ENCODE assay signal across 25 mouse cellular contexts in the genomic region with DNA sequence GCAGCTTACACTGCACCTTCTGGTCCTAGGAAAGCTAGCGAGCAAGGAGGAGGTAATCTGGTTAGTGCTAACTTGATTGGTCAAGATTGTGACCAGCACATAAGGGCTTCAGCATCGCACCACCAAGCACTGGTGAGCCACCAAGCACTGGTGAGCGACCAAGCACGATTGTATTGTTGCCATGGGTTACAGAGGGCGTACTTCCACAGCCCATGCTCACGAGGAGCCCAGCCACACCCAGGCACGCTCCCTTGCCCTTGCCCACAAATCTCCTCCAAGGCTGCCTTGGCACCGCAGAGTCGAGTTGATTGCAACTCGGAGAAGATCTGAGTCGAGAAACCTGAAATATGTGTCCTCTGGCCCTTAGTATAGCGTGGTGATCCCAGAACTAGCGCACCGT. TPM values are rescaled to one million over a fixed set of nuclear protein-coding genes. Genes with fewer than 3 reads are reported as not detected.
A peak's percentile ranks its signal among the peaks of the same experiment; 100 is the strongest.
DNase-seq lines count a peak whose midpoint lies in the region; ATAC-seq and TF ChIP-seq lines count a peak whose summit lies in the region.
"Had no signal": no experiment of that assay in that cellular context is flagged by ENCODE, and none has a peak within 500 bp of the region (broad histone marks: within the 10 kb centered on the region; RNA-seq: fewer than 3 reads in every experiment).

No protein-coding gene starts in this region.

- peak; percentile 14 for DNase-seq in hindbrain, postnatal 0 days (ENCODE audit: low spot score)
- no peak for DNase-seq in hindbrain, embryonic 14.5 days (ENCODE audit: low spot score)
- peak; percentile 26 for DNase-seq in R1 (ENCODE audit: low read depth, low spot score)
- DNase-seq in splenic B cell, adult 2 months (ENCODE audit: low read depth, low spot score): peak; percentile 78
- no peak for DNase-seq in heart, postnatal 4 days
- DNase-seq: adrenal gland, adult 8-10 months; cerebellum, adult 2 months; cerebellum, postnatal 36 days; gastrocnemius, postnatal 14 days; heart, postnatal 14 days; kidney, postnatal 36 days; right cerebral cortex, adult 18-20 months; spleen, adult 18-20 months had no signal

- no peak for ATAC-seq in hindbrain, postnatal 0 days
- no peak for ATAC-seq in hindbrain, embryonic 14.5 days (ENCODE audit: low FRiP score)
- ATAC-seq in megakaryocyte, adult 5-6 weeks (ENCODE audit: poor library complexity, severe bottlenecking): no peak
- ATAC-seq: forebrain, embryonic 14.5 days; intestine, postnatal 0 days had no signal

- no peaks in the 10 kb centered on the region for H3K36me3 ChIP-seq in hindbrain, postnatal 0 days (ENCODE audit: insufficient read depth, low read length)
- no peaks in the 10 kb centered on the region for H3K36me3 ChIP-seq in hindbrain, embryonic 14.5 days (replicated peaks; ENCODE audit: control insufficient read depth, insufficient read depth)
- no peaks in the 10 kb centered on the region for H3K36me3 ChIP-seq in megakaryocyte, embryonic 14.5 days (replicated peaks; ENCODE audit: low read length)
- H3K36me3 ChIP-seq in splenic B cell, adult 2 months (ENCODE audit: control insufficient read depth, insufficient read depth, low read length, poor library complexity, severe bottlenecking): no peaks in the 10 kb centered on the region
- H3K36me3 ChIP-seq: embryonic facial prominence, embryonic 12.5 days; hindbrain, embryonic 12.5 days; limb, embryonic 13.5 days; lung, embryonic 15.5 days; midbrain, embryonic 12.5 days; neural tube, embryonic 13.5 days had no signal

- H3K4me1 ChIP-seq in hindbrain, postnatal 0 days (ENCODE audit: insufficient read depth, low read length): no peaks in the 10 kb centered on the region
- H3K4me1 ChIP-seq in hindbrain, embryonic 14.5 days (replicated peaks; ENCODE audit: control insufficient read depth, insufficient read depth, low read length): peaks cover 7% of the 10 kb centered on the region; the same call in 1 of the 2 replicates
- H3K4me1 ChIP-seq in megakaryocyte, embryonic 14.5 days: no peaks in the 10 kb centered on the region
- H3K4me1 ChIP-seq: embryonic facial prominence, embryonic 12.5 days; limb, embryonic 13.5 days; lung, embryonic 15.5 days had no signal

- no peak overlapping the region for H3K4me3 ChIP-seq in hindbrain, postnatal 0 days (ENCODE audit: low read length)
- no peak overlapping the region for H3K4me3 ChIP-seq in hindbrain, embryonic 14.5 days (replicated peaks; ENCODE audit: low read length)
- H3K4me3 ChIP-seq in megakaryocyte, embryonic 14.5 days (replicated peaks): peak overlapping the region; percentile 33
- H3K4me3 ChIP-seq: embryonic facial prominence, embryonic 12.5 days; hindbrain, embryonic 12.5 days; limb, embryonic 13.5 days; lung, embryonic 15.5 days; midbrain, embryonic 12.5 days; neural tube, embryonic 13.5 days had no signal

- H3K4me2 ChIP-seq in hindbrain, postnatal 0 days (ENCODE audit: low read depth, low read length): no peak overlapping the region
- no peak overlapping the region for H3K4me2 ChIP-seq in hindbrain, embryonic 14.5 days (replicated peaks)
- H3K4me2 ChIP-seq: embryonic facial prominence, embryonic 12.5 days; hindbrain, embryonic 12.5 days; limb, embryonic 13.5 days; liver, embryonic 11.5 days; lung, embryonic 15.5 days; midbrain, embryonic 12.5 days; neural tube, embryonic 13.5 days had no signal

- TF ChIP-seq CTCF in hindbrain, postnatal 0 days (IDR thresholded peaks at IDR 0.05; ENCODE audit: low read depth): no peak

- no peaks in the 10 kb centered on the region for H3K9me3 ChIP-seq in hindbrain, postnatal 0 days (ENCODE audit: low read length)
- H3K9me3 ChIP-seq in hindbrain, embryonic 14.5 days (ENCODE audit: control insufficient read depth, low read length): no peaks in the 10 kb centered on the region
- H3K9me3 ChIP-seq in megakaryocyte, embryonic 14.5 days: peaks cover 18% of the 10 kb centered on the region
- H3K9me3 ChIP-seq: embryonic facial prominence, embryonic 12.5 days; hindbrain, embryonic 12.5 days; limb, embryonic 13.5 days; lung, embryonic 15.5 days; midbrain, embryonic 12.5 days; neural tube, embryonic 13.5 days had no signal

- no peaks in the 10 kb centered on the region for H3K27me3 ChIP-seq in hindbrain, postnatal 0 days (ENCODE audit: insufficient read depth, low read length)
- H3K27me3 ChIP-seq in hindbrain, embryonic 14.5 days (ENCODE audit: control insufficient read depth, insufficient read depth, low read length): no peaks in the 10 kb centered on the region
- no peaks in the 10 kb centered on the region for H3K27me3 ChIP-seq in megakaryocyte, embryonic 14.5 days (replicated peaks)
- H3K27me3 ChIP-seq in splenic B cell, adult 2 months (ENCODE audit: control insufficient read depth, insufficient read depth, low read length, poor library complexity, severe bottlenecking): no peaks in the 10 kb centered on the region
- H3K27me3 ChIP-seq: embryonic facial prominence, embryonic 12.5 days; hindbrain, embryonic 12.5 days; limb, embryonic 13.5 days; lung, embryonic 15.5 days; midbrain, embryonic 12.5 days; neural tube, embryonic 13.5 days had no signal

- H3K9ac ChIP-seq in hindbrain, postnatal 0 days (replicated peaks; ENCODE audit: low read length): no peak overlapping the region
- no peak overlapping the region for H3K9ac ChIP-seq in hindbrain, embryonic 14.5 days
- H3K9ac ChIP-seq: embryonic facial prominence, embryonic 12.5 days; hindbrain, embryonic 12.5 days; limb, embryonic 13.5 days; lung, embryonic 15.5 days; midbrain, embryonic 12.5 days; neural tube, embryonic 13.5 days had no signal

- H3K27ac ChIP-seq in hindbrain, postnatal 0 days: no peak overlapping the region
- H3K27ac ChIP-seq in hindbrain, embryonic 14.5 days: no peak overlapping the region
- H3K27ac ChIP-seq: embryonic facial prominence, embryonic 12.5 days; hindbrain, embryonic 12.5 days; limb, embryonic 13.5 days; lung, embryonic 15.5 days; midbrain, embryonic 12.5 days; neural tube, embryonic 13.5 days had no signal

- 76% methylated on average over 14 of the region's 14 CpGs for WGBS in hindbrain, postnatal 0 days
- WGBS in hindbrain, embryonic 14.5 days: 82% methylated on average over 14 of the region's 14 CpGs

RNA-seq across cellular contexts. Expression of a gene that starts 22.0 kb away (rescaled TPM):
- 60.4 and 76.9 TPM in 2 replicates for total RNA-seq in hindbrain, postnatal 0 days (2014; rRNA removed)
- 20.2 and 22.4 TPM in 2 replicates for polyA plus RNA-seq in hindbrain, postnatal 0 days (2015; fragmentation: Nextera tagmentation; extraction: Ambion mirVana)
- 38.1 and 44.4 TPM in 2 replicates for polyA plus RNA-seq in hindbrain, embryonic 14.5 days (2014; fragmentation: Nextera tagmentation; extraction: Ambion mirVana)
- 0.41 TPM in 1 of 2 replicates, not detected in the other for polyA plus RNA-seq in megakaryocyte, embryonic 14.5 days (2012; ENCODE audit: insufficient read depth, low replicate concordance)
- total RNA-seq in megakaryocyte, adult 5-6 weeks (2015): not detected in 2 replicates
- not detected in 2 replicates for total RNA-seq in megakaryocyte, adult 5-6 weeks (2017)
- 1 to 10 TPM; 2.1 to 2.6 TPM for total RNA-seq in heart, postnatal 4 days (2021)
- total RNA-seq: granulocyte monocyte progenitor cell, adult 5-6 weeks had no signal

Comparison
In these comparisons a context has a peak if more than half of its experiments do, and no peak if none do; other contexts are left out.
1. DNase-seq: peak in hindbrain, postnatal 0 days (single experiment), R1 (single experiment) and splenic B cell, adult 2 months (single experiment); none in hindbrain, embryonic 14.5 days (single experiment) and heart, postnatal 4 days (single experiment).
2. RNA of a gene that starts 22.0 kb away (total RNA-seq): 60.4 to 76.9 TPM in hindbrain, postnatal 0 days; 2.1 to 2.6 TPM in heart, postnatal 4 days and not detected in megakaryocyte, adult 5-6 weeks; every median in the first group is over 10 times any median in the second.